Mouse (Mus musculus): ENCODE results near the gene Irak2.

Gene Irak2

GRCm38 (mm10) chr6:113638302-113639040 lies at the start of gene Irak2:
Gene Irak2 (plus strand): TSS chr6:113638467.
- in situ Hi-C loops (cut with MboI; ENCODE audit: low sequenced_read_pairs): loop anchor here (5.0 kb wide), 1 partner anchor 39 kb away; no protein-coding TSS in a partner anchor

- in situ Hi-C loops (cut with MboI; ENCODE audit: low sequenced_read_pairs): no loop called here
These were observed 45.6 kb upstream of the Irak2 start for GRCm38 (mm10) chr6:113592637-113593036.

DNA sequence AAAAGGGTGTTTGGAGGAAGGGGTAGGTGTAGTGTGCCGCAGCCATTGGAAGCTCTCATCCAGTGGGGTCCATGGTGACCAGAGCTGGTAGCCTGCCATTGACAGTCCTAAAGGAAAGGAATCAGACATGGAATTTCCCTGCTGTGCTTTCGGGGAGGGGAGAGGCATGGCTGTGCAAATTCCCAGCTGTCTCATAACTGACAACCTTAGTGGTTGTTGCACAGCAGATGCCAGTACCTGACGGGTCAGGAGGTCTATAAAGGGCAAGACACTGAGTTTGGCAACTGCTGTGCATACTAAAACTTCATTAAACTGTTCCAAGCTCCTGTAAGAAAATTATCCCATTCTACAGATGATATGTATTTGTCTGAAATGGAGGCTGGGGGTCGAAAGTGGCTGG lies 40.3 kb upstream of the Irak2 start:
- in situ Hi-C loops (cut with MboI; ENCODE audit: low sequenced_read_pairs): no loop called here

DNA sequence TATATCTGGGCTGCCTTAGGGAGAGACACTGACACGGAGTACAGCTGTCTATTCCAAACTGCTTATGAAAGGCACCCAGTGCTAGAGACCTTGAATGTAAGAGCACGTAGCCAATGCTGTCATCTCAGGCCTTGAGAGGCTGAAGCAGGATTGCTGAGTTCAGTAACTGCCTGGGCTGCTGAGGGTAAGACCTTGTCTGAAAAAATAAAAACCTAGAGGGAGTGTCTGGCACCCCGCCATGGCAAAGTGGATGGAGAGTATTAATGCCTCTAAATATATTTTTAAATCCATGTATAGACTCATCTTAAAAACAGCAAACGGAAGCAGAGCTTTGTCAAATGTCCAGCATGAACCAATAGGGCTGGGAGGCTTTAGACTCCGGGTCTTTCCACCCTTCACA lies 38.4 kb upstream of the Irak2 start:
- in situ Hi-C loops (cut with MboI; ENCODE audit: low sequenced_read_pairs): no loop called here

DNA sequence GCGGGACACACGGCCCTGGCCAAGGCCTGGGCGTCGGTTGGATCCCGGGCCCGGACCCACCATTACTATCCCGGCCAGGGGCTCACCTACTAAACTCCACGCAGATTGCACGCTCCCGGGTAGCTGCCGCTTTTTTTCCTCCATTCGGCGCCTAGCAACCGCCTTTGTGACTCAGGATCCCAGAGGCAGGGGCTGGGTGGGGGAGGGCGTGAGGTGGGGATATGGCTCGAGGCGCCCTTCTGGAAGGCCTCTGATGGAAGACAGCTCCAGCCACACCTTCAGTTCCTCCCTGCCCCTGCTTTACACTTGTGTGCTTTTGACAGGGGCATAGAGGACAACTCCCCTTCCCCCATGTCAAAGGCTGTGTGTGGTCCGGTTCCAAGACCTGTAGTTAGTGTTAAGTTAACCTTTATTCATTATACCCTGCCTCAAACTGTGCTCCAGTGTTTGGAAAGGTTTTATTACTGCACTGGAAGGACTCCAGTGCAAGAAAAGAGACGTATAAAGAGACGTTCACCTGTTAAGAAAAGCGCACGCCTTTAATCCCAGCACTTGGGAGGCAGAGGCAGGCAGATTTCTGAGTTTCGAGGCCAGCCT lies 37.6 kb upstream of the Irak2 start, which contains the start of gene Fancd2os:
TSS of gene Fancd2os (minus strand) at position 173 of the 597 bp plus-strand sequence.
- in situ Hi-C loops (cut with MboI; ENCODE audit: low sequenced_read_pairs): no loop called here

GRCm38 (mm10) chr6:113602821-113603220 lies 35.4 kb upstream of the Irak2 start:
- in situ Hi-C loops (cut with MboI; ENCODE audit: low sequenced_read_pairs): no loop called here

DNA sequence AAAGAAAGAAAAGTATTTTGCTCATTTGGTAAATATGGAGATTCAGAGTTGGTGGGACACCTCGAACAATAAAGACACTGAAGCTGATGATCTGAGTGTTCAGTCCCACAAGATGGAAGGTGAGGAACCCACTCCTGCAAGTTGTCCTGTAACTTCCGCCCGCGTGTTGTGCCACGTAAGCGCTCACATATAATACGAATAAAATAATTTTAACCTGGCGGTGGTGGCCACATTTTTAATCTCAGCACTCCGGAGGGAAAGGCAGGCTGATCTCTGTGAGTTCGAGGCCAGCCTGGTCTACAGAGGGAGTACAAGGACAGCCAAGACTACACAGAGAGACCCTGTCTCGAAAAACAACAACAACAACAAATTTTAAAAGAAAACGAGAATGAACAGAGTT lies 34.3 kb upstream of the Irak2 start:
- in situ Hi-C loops (cut with MboI; ENCODE audit: low sequenced_read_pairs): no loop called here

GRCm38 (mm10) chr6:113604432-113605223 lies 33.6 kb upstream of the Irak2 start, which contains the start of gene Brk1:
Gene Brk1 (plus strand): TSS chr6:113604772.
- in situ Hi-C loops (cut with MboI; ENCODE audit: low sequenced_read_pairs): no loop called here

GRCm38 (mm10) chr6:113605224-113605545 lies 33.1 kb upstream of the Irak2 start:
- in situ Hi-C loops (cut with MboI; ENCODE audit: low sequenced_read_pairs): no loop called here

DNA sequence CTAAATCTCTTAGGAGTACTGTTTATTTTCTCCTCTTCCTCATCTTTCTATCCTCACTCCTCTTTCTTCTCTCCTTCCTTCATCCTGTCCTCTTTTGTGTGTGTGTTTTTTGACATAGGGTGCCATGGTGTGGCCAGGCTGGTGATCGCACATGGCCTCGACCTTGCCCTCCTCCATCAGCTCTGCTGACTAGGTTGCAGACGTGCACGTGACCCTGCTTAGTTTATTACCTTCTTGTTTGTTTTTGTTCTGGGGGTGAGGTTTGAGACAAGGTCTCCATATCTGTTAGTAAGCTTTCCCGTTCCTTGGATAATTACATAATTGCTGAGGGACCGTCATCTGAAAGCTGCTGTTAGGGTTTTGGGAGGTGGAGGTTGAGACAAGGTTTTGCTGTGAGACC lies 29.4 kb upstream of the Irak2 start:
- in situ Hi-C loops (cut with MboI; ENCODE audit: low sequenced_read_pairs): no loop called here

- in situ Hi-C loops (cut with MboI; ENCODE audit: low sequenced_read_pairs): no loop called here
These were observed 29.0 kb upstream of the Irak2 start for GRCm38 (mm10) chr6:113609293-113609692.

DNA sequence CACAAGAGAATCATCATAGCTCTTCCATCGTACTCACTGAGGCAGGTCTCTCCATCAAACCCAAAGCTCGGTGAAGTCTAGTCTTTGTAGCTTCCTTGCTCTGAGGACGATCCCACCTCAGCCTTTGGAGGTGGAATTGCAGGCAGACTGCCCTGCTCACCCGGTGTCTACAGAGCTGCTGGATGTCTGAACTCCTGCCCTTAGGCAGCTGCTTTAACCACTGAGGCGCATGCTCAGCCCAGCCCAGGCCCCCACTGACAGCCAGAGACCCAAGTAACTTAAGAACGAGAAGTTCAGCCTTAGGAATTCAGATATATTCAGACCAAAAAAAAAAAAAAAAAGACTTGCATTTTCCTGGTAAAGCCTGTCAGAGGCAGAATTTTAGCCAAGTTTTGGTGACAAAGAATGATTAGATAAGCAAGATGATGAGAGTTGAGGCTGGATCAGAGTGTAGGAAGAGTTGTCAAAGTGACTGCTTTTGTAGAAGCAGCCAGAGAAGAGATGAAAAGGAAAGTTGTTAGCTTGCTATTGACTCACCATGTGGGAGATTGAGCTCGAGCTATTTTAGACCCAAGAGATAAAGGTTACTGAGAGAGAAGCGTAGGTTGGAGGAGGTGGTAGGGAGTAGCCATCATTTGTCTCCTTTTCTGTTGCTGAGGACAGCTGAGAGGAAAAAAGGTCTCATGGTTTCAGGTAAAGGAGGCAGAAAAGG lies 25.9 kb upstream of the Irak2 start:
- in situ Hi-C loops (cut with MboI; ENCODE audit: low sequenced_read_pairs): no loop called here

- in situ Hi-C loops (cut with MboI; ENCODE audit: low sequenced_read_pairs): no loop called here
These were observed 24.1 kb upstream of the Irak2 start for GRCm38 (mm10) chr6:113614152-113614551.

DNA sequence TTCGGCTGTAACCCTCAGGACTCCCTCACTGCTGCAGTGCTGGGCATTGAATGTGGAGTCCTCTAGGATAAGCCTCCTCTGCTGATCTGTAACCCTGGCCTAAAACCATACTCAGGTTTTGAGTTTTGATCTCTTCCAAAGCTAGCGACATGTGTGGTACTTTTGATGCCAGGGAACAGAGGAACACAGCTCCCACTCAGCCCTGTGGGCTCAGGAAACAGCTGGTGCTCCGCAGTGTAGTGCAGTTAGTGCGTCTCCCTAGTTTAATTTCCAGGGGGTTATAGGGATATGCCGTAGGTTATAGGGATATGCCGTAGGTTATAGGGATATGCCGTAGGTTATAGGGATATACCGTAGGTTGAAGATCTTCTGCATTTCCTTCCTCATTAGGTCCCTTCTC lies 23.3 kb upstream of the Irak2 start:
- in situ Hi-C loops (cut with MboI; ENCODE audit: low sequenced_read_pairs): no loop called here

- in situ Hi-C loops (cut with MboI; ENCODE audit: low sequenced_read_pairs): no loop called here
These were observed 22.8 kb upstream of the Irak2 start for GRCm38 (mm10) chr6:113615489-113615888.

- in situ Hi-C loops (cut with MboI; ENCODE audit: low sequenced_read_pairs): no loop called here
These were observed 14.9 kb upstream of the Irak2 start for GRCm38 (mm10) chr6:113623386-113623785.

- in situ Hi-C loops (cut with MboI; ENCODE audit: low sequenced_read_pairs): no loop called here
These were observed 14.1 kb upstream of the Irak2 start, which contains the start of gene Vhl for GRCm38 (mm10) chr6:113623941-113624751. Gene Vhl (plus strand): TSS chr6:113623959.

GRCm38 (mm10) chr6:113624989-113625770 lies 13.1 kb upstream of the Irak2 start:
- in situ Hi-C loops (cut with MboI; ENCODE audit: low sequenced_read_pairs): no loop called here

GRCm38 (mm10) chr6:113630322-113630721 lies 7.9 kb upstream of the Irak2 start:
- in situ Hi-C loops (cut with MboI; ENCODE audit: low sequenced_read_pairs): no loop called here
